Mouse (Mus musculus): ENCODE measurements around the gene Tunar.

Tunar gene

GRCm38 (mm10) chr12:105403742-105404141 lies 70.1 kb downstream of the Tunar start:
- no peak for DNase-seq

- no peak for DNase-seq
Measured at GRCm38 (mm10) chr12:105406008-105406407, 72.3 kb downstream of the Tunar start.

DNA sequence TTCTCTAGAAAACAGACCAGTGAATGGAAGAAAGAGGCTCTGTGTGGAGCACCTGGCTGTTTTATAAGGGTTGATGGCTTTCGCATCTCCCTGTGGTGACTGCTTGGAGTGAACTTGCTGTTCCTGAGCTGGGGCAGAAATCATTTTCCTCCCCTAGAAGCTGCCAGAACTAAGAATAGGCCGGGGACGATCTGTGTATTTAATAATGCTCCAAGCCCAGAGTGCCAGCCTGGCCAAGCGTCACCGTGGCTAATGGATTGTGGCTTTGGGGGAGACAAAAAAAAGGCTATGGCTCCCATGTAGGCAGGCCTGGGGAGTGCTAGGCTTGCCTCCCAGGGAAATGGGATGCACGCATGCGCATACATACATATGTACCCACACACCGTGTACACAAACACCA lies 80.2 kb downstream of the Tunar start:
- no peak for DNase-seq

GRCm38 (mm10) chr12:105420476-105420875 lies 86.8 kb downstream of the Tunar start:
- DNase-seq, result no peak

- no peak for DNase-seq
Measured at GRCm38 (mm10) chr12:105426541-105426940, 92.9 kb downstream of the Tunar start.

GRCm38 (mm10) chr12:105427039-105427757 lies 93.5 kb downstream of the Tunar start:
- peak; percentile 12 for DNase-seq

GRCm38 (mm10) chr12:105431872-105432271 lies 98.2 kb downstream of the Tunar start:
- DNase-seq, result no peak

- no peak for DNase-seq
Measured at GRCm38 (mm10) chr12:105432807-105433206, 99.1 kb downstream of the Tunar start.

All from thymus, postnatal 14 days (tissue).